Mouse (Mus musculus): Measurements from ENCODE around the gene Aes.

The Aes gene

DNA sequence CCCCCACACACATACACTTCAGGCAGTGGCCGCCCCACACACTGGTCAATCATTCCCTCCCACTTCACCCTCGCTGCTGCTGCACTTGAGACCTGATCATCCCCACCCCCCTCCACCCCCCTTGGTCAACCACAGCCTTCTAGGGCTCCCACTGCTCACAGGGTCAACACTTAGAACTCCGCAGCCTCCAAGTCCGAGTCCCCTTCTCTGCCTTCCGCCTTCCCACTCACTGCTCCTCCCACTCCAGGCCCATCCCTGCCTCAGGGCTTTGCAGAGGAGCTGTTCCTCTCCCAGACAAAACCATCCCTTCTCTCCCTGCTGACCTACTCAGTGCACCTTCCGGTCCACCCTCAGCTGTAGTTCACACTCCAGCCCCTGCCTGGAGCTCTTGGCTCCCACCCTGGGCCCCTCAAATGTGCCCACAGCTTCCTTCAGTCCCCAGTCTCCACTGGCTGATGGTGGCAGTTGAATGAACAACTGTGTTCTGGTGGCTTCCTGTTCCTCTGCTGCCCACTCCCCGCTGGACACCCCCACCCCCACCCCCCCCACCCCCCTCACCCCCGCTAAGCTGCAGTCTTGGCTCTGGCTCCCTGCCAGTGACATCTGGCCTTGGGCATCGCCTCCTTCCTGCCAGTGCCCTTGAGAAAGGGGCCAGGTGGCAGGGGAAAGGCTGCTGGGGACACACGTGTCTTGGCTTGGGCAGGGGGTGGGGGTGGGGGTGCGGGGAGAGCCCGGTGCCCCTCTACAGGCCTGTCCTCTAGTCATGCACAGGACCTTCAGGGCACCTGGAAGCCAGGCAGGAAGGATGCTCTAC is 38.1 kb downstream of the Aes start:
- DNase-seq (ENCODE audit: low read depth, low spot score): no peak

DNA sequence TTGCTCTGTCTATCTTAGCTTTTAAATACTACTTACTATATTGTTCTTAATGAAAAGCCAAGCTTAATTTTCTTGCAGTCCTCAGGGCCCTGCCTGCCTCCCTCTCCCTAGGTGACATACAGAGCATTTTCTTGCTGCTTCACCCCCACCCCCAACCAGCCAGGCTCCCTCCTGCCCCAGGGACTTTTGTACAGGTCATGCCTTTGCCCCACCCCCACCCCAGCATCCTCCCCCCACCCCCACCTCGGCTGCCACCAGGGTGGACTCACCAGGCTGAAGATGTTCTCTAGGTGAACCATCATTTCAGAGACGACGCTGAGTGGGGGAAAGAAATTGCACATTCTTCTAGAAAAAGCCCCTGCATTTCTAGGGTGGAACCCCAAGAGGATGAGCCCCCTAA is 39.1 kb downstream of the Aes start:
- DNase-seq (ENCODE audit: low read depth, low spot score): no peak

DNA sequence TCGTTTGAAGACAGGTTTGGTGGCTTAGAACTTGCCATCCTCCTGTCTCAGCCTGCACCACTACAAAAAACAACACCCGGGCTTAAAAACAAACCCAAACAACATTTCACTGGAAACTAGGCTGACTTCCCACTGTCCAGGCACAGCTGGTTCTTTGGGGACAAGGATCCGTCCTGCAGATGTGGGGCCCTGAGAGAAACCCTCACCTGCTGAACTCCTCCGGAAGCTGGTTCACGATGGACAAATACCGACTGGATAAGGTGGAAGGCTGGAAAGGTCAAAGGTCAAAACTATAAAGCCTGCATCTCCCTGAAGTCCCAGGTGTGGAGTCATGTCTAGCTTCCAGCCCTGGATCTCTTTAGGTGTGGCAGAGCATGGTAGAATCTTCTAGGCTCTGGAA is 39.6 kb downstream of the Aes start:
- no peak for DNase-seq (ENCODE audit: low read depth, low spot score)

DNA sequence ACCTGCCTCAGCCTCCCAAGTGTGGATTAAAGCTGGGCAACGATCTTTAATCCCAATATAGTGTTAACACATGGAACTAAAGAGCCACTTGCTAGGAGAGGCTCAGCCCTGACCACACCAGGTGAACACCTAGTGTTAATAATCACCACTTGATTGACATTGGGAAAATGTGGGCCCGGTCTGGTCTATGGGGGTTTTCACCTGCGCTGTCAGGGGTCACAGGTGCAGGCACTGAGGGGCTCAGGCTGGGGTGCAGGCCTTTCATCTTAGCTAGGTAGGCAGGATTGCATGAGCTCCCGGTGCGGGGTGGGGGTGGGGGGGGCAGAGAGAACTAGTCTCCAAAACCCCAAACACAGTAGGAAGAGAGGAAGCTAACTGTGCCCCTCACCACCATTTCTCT is 40.3 kb downstream of the Aes start:
- DNase-seq (ENCODE audit: low read depth, low spot score): no peak

DNA sequence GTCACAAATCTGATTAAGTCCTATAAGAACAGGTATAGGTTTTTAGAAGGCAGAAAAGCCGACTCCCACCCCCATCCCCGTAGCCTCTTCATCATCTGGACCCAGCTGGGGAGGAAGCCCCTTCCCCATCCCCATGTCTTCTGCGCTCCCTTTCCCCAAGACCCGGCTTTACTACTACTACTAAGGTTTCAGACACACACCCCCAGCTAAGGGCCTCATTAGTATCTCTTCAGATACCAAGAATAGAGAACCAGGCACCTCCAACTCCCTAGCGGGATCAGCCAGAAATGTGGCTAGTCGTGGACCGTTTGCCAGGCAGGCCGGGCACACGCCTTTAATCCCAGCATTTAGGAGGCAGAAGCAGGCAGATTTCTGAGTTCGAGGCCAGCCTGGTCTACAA is 40.8 kb downstream of the Aes start:
- no peak for DNase-seq (ENCODE audit: low read depth, low spot score)

DNA sequence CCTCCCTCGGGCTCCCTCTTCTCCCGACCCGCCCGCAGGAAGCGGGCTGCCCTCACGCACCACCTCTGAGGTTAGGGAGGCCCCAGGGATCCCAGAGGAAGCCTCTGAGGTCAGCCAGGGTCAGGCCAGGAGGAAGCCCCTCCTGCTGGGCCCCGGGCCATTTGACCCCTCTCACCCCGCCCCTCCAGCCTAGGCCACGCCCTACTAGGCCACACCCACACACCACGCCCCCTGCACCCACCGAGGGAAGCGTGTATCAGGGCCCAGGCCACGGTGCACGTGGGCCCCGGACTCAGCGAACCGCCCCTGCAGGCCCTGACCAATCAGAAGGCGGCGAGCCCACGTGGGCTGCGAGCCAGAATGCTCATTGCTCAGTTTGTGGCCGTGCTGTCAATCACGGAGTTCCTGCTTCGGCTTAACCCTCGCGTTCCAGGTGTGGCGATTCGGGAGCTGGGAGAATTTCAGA is 41.5 kb downstream of the Aes start, which contains the start of gene Tle6:
Gene Tle6 (minus strand): TSS at position 336 of the 466 bp plus-strand sequence.
- peak; percentile 99 for DNase-seq (ENCODE audit: low read depth, low spot score)

DNA sequence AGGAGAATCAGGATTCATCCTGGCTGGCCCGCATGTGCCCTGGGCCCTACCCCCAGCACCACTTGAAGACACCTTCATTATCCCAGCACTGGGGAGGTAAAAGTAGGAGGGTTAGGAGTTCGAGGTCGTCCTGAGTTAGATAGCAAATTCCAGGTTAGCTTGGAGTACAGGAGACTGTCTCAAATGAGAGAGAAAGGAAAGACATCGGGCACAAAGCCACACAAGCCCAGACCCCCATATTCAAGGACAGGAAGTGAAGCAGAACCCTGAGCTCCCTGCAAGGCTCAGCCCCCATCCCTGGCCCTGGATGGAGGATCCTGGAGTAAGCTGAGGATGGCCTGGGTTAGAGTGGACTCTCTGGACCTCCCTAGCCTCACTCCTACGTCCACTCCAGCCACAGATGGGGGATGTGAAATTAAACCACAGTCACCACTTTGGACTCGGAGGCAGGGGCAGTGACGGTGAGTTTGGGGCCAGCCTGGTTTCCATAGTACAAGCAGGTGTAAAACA is 42.2 kb downstream of the Aes start:
- DNase-seq (ENCODE audit: low read depth, low spot score): no peak

DNA sequence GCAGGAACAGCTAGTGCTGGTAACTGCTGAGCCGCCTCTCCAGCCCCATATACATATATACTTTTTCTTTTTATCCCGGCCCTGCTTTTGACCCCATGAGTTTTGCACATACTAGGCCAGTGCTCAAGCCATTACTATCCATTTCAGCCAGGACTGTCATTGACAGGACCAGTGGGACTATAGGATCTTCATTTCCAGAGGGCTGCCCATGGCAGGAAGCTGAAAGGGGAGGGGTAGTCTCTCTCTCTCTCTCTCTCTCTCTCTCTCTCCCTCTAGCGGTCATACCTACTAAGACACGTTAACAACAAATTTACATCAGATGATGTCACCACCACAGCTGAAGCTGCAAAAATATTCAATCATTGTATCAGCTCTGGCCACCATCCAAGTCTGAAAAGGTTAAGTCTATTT is 43.5 kb downstream of the Aes start:
- peak; percentile 84 for DNase-seq (ENCODE audit: low read depth, low spot score)

DNA sequence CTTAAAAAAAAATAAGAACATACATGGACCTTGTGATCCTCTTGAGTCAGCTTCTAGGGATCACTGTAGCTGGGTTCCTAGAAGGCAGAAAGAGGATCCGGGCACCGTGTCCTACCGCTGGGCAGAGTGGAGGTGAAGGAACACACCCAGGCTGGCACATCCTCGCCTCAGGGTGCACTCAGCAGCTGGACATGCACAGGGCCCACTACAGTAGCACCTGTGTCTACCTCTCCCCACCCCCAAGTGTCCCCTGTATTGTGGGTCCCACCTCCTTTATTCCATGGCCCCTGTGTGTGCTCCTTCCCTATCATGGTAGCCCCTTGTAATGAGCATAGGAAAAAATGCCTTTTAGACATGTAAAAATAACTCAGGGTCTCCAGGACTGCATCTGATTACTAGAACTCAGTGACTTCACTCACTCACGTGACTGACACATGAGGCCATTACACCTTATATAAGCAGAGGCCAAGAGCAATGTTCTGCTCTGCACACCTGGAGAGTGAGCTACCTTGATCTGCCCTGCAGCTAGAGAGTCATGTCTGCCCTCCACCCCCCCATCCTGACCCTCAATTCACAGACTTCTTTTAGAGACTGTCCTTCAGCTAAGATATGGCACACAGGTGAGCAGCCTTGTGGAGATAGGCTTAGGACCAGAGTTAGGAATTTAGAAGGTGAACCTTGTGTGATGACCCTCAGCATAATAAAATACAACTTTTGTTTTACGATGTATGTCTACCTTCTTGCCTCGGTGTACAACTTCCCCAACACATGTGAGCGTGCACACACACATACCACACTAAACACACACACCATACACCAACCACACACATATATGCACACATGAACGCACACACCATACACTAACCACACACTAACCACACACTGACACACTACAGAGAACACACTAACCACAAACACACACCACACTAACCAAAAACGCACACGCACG is 45.0 kb downstream of the Aes start:
- no peak for DNase-seq (ENCODE audit: low read depth, low spot score)

DNA sequence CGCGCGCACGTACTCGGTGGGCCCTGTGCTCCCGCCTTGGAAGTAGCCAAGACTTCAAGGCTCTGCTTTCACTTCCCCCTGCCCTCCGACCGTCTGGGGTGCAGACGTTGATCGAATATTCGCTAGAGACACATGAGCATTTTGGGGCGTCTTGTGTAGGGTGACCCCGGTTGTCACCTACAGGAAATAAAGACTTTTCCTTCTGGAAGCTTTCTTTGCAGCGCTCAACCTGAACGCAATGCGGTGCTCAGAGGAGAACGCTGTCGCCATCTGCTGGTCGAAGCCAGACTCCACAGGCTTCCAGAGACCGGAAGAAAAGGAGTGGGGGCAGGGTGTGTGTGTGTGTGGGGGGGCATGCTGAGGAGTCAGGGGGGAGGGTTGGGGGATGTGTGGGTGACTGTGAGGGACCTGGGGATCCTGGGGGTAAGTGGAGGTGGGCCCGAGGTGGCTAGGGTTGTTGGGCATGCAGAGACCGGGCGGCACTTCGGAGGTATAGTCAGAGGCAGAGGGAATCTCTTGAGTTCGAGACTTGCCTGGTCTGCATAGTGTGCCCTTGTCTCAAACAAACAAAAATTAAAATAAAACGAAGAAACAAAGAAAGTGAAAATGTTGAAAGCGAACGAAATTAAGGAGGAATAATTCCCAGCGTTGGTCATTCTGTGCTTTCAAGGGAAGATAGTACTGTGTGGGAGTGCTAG is 45.8 kb downstream of the Aes start:
- DNase-seq (ENCODE audit: low read depth, low spot score): peak; percentile 91

DNA sequence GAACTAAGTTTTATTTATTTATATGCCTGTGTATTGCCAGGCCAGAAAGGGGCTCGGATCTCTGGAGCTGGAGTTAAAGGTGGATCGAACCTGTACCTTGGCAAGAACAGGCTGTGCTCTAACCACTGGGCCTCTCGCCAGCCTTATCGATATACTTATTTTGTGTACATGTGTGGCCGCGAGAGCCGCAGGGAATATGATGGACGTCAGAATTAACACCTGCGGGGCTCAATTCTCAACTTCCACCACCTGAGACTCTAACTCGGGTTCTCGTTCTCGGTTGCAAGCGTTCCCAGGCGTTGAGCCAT is 46.3 kb downstream of the Aes start:
- no peak for DNase-seq (ENCODE audit: low read depth, low spot score)

DNA sequence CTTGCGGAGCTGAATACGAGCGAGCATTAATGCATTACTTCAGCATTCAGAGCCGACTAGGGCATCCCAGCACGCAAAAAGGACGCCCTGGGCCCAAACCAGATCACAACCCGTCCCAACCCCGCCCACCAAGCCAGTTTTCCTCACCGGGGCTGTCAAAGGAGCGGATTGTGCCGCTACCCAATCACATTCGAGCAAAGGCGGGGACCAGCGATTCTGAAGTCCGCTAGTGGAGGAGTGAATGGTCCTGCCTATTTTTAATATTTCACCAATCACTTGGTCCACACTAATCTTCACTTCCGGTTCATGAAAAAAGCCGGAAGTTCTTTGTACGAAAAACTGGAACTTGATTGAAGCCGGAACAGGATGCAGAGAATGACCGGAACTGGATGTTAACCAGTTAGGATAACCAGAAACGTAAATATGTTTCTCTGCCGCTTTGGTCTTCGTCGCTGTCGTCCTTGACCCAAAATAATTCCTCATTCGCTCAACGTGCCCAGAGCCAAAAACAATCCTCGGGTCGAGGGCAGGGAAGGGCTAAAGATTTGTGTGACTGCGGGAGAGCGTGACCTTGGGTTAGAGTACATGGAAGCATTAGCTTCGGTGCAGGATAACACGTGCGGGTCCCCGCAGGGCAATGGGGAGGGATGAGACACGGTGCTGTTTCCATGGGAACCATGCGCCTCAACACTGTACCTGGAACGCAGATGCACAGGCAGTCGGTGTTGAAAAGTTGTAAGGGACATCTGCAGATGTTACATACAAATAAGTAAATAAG is 46.9 kb downstream of the Aes start, which contains the start of gene BC025920:
Gene BC025920 (plus strand): TSS at position 297 of the 778 bp plus-strand sequence.
- peak; percentile 100 for DNase-seq (ENCODE audit: low read depth, low spot score)

DNA sequence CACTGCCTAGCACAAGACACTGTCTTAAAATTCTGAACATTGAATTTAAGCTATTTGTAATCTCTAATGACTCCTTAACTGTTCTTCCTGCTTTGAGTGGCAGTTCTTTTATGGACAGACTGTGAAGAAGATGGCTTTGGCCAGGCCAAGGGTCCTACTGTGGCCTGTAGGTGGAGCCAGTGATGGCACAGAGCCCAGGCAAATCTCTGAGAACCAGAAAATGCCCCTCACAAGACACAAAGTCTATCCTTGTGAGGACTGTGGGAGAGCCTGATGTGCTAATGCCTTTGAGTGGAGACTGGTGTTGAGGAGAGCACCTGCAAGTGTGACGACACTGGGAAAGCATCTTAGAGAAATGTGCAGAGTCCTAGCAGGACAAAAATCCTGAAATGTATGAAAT is 49.0 kb downstream of the Aes start:
- DNase-seq (ENCODE audit: low read depth, low spot score): no peak

DNA sequence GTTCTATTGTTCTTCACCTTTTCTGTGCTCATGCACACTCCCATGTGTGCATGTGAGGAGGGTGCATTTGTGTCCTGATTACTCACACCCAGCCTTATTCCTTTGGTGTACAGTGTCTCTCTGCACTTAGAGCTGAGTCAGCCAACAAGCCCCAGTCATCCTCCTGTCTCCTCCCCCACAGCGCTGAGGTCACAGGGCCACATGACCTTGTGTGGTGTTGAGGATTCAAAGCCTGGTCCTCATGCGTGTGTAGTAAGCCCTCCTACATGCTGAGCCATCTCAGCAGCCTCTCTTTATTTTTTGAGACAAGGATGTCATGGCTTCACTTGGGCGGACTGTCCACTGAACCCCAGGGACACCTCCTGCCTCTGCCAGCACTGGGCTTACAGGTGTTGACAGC is 53.5 kb downstream of the Aes start:
- peak; percentile 59 for DNase-seq (ENCODE audit: low read depth, low spot score)

DNA sequence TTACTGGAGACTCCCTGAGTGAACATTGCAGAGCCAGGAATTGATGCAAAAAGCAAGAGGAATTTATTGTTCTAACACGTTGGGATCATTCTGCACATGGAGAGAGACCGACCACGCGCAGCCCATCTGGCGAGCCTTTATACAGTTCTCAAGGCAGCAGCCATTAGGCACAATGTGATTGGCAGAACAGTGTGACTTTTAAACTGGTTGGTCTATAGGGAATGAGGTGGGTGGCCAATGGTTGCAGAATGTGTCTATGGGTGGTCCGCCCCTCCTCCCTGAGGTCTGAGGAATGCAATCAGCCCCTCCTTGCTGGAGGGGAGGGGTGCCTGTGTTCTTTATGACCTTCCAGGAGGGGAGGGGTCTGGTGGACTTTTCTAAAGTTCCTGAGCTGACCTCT is 56.2 kb downstream of the Aes start:
- peak; percentile 92 for DNase-seq (ENCODE audit: low read depth, low spot score)

All from R1 (cell line).